Mouse (Mus musculus) gonadal fat pad, adult 2 months (tissue): ENCODE results near the gene Krtap4-9. TPM values are rescaled to one million over a fixed set of nuclear protein-coding genes. Genes with fewer than 3 reads are reported as not detected.
"Not testable (repeated sequence)": the region's sequence is repeated elsewhere in the genome, so short reads cannot be mapped to it uniquely, and the experiment has no call there.

Experiments
- DNase-seq: peaks from one replicate; pipeline ENCODE4 v3.0.0-alpha.2; 2012; ENCODE audit warnings: low read depth
- polyA plus RNA-seq: library from polyadenylated mRNA; depleted of rRNA; stranded (reverse); fragments of >200 nt; gene quantifications from 2 replicates; pipeline ENCODE4 v1.2.3, GENCODE M21; 2012; rRNA removed

Krtap4-9 gene
- polyA plus RNA-seq: not detected in 2 replicates

DNA sequence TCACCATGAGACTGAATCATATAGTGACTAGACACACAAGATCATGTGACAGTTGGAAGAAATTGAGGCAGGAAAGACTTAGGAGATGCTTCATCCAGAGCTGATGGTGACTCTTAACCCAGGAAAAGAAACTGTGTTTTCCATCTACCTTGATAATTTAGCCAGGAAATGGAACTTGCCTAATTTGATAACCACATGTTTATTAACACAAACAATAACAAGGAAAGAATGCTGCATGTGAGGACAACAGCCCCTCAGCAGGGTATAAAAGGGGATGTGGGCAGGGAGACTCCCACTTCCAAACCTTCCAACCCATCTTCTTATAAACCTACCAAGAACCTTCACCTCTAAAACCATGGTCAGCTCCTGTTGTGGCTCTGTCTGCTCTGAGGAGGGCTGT, at the start of gene Krtap4-9:
Gene Krtap4-9 (plus strand): TSS at position 301 of the 400 bp plus-strand sequence.
- not testable (repeated sequence) for DNase-seq

GRCm38 (mm10) chr11:99743985-99744384, 41.0 kb upstream of the Krtap4-9 start:
- DNase-seq: no peak

DNA sequence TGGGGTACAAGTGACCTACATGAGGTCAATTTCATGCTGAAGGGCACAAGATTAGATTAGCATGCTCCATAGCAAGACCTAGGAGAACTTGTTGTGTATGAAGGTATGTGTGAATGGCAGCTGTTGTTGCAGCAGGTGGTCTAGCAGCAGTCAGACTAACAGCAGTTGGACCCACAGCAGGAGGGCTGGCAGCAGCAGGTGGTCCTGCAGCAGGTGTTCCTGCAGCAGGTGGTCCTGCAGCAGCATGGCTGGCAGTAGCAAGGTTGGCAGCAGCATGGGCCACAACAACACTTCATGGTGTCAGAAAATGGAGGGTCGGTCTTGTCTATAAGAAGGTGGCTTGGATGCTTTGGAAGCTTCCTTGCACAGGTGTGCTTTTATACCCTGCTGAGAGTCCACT, 26.1 kb upstream of the Krtap4-9 start:
- no peak for DNase-seq

DNA sequence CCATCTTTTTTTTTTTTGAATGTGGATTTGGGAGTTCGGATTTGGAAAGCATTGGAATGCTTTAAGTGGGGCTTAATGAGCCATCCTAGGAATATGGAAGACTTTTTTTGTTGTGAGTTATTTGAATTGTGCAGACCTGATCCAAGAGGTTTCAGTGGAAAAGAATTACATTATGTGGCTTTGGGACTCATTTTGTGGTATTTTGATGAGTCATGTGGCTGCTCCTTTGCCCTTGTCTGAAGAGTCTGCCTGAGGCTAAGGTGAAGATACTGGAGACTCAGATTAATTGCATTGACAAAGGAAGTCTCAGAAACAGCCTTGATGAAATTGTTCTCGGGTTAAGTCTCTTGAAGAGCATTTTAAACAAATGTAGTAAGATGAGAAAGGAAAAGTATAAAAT, 16.6 kb upstream of the Krtap4-9 start:
- no peak for DNase-seq

DNA sequence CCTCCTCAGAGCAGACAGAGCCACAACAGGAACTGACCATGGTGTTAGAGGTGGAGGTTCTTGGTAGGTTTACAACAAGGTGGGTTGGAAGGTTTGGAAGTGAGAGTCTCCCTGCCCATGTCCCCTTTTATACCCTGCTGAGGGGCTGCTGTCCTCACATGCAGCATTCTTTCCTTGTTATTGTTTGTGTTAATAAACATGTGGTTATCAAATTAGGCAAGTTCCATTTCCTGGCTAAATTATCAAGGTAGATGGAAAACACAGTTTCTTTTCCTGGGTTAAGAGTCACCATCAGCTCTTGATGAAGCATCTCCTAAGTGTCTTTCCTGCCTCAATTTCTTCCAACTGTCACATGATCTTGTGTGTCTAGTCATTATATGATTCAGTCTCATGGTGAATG, 12.2 kb upstream of the Krtap4-9 start, which contains the start of gene Gm11595:
Gene Gm11595 (minus strand): TSS at position 101 of the 400 bp plus-strand sequence.
- not testable (repeated sequence) for DNase-seq

DNA sequence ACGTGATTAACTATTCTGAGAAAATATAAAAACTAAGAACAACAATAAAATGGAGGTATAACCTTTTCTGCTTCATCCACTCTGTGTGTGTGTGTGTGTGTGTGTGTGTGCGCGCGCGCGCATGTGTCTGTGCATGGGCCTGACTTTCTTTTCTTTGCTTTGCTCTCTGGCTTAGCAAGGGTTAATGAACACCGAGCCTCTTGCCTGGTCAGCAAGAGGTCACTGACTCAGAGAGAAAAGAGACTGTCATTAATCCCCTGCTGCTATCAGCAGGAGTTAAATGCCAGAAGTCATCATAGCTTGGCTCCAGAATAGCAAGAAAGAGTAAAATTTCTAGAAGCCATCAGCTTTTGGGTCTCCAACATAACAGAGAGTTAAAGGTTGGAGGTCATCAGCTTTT, 6.6 kb upstream of the Krtap4-9 start:
- DNase-seq: no peak

DNA sequence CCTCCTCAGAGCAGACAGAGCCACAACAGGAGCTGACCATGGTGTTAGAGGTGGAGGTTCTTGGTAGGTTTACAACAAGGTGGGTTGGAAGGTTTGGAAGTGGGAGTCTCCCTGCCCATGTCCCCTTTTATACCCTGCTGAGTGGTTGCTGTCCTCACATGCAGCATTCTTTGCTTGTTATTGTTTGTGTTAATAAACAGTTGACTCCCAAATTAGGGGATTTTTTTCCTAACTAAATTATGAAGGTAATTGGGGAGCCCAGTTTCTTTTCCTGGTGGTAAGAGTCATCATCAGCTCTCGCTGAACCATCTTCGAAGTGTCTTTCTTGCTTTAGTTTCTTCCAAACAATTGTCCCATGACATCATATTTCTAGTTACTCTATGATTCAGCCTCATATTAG, 4.4 kb upstream of the Krtap4-9 start, which contains the start of gene Krtap4-8:
Gene Krtap4-8 (minus strand): TSS at position 101 of the 400 bp plus-strand sequence.
- no peak for DNase-seq

- no peak for DNase-seq
Measured at GRCm38 (mm10) chr11:99793367-99793766, 8.4 kb downstream of the Krtap4-9 start, which contains the start of gene Gm11596. Gm11596 (minus strand) TSS chr11:99793467.

GRCm38 (mm10) chr11:99798832-99799231, 13.8 kb downstream of the Krtap4-9 start, which contains the start of gene Gm11569:
Gm11569 (minus strand) TSS chr11:99798932.
- not testable (repeated sequence) for DNase-seq

GRCm38 (mm10) chr11:99804346-99804745, 19.3 kb downstream of the Krtap4-9 start, which contains the start of gene Gm11554:
Gm11554 (minus strand) TSS chr11:99804446.
- not testable (repeated sequence) for DNase-seq

DNA sequence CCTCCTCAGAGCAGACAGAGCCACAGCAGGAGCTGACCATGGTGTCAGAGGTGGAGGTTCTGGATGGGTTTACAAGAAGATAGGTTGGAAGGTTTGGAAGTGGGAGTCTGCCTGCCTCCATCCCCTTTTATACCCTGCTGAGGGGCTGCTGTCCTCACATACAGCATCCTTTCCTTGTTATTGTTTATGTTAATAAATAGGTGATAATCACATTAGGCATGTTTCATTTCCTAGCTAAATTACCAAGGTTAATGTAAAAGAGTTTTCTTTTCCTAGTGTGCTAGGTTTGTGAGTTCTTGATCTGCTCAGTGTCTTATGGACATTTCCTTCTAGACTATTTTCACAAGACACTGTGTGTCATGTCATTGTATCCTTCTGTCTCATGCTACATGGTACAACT, 24.8 kb downstream of the Krtap4-9 start, which contains the start of gene Krtap4-13:
Gene Krtap4-13 (minus strand): TSS at position 101 of the 400 bp plus-strand sequence.
- DNase-seq: not testable (repeated sequence)

DNA sequence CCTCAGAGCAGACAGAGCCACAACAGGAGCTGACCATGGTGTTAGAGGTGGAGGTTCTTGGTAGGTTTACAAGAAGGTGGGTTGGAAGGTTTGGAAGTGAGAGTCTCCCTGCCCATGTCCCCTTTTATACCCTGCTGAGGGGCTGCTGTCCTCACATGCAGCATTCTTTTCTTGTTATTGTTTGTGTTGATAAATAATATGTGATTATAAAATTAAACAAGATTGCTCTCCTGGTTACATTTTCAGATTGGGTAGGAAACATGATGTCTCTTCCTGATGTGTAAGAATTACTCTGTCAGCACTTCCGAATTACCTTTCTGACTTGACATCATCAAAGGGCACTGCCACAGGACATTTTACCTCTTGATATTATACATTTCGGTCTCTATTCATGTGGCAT, 30.6 kb downstream of the Krtap4-9 start, which contains the start of gene Gm11564:
Gene Gm11564 (minus strand): TSS at position 101 of the 400 bp plus-strand sequence.
- DNase-seq: not testable (repeated sequence)

Other genes with a start within 250 kb of the Krtap4-9 start
- gene Krt40, start 242.0 kb upstream of the Krtap4-9 start, polyA plus RNA-seq: not detected in 2 replicates
- gene Krtap3-3, start 234.3 kb upstream of the Krtap4-9 start, polyA plus RNA-seq: 0.66 and 1.0 TPM in 2 replicates
- gene Krtap3-2, start 228.3 kb upstream of the Krtap4-9 start, polyA plus RNA-seq: not detected in 2 replicates
- gene Gm11939, start 225.7 kb upstream of the Krtap4-9 start, polyA plus RNA-seq: not detected in 2 replicates
- gene Krtap3-1, start 218.6 kb upstream of the Krtap4-9 start, polyA plus RNA-seq: not detected in 2 replicates
- gene Krtap1-5, start 204.2 kb upstream of the Krtap4-9 start, polyA plus RNA-seq: not detected in 2 replicates
- not detected in 2 replicates for gene Krtap1-4, start 201.5 kb upstream of the Krtap4-9 start, polyA plus RNA-seq
- not detected in 2 replicates for gene Krtap1-3, start 193.9 kb upstream of the Krtap4-9 start, polyA plus RNA-seq
- not detected in 2 replicates for gene Krtap9-3, start 187.1 kb upstream of the Krtap4-9 start, polyA plus RNA-seq
- not detected in 2 replicates for gene Gm11938, start 181.9 kb upstream of the Krtap4-9 start, polyA plus RNA-seq
- not detected in 2 replicates for gene Gm11937, start 175.0 kb upstream of the Krtap4-9 start, polyA plus RNA-seq
- not detected in 2 replicates for gene Krtap2-4, start 170.4 kb upstream of the Krtap4-9 start, polyA plus RNA-seq
- gene Gm11562, start 164.8 kb upstream of the Krtap4-9 start, polyA plus RNA-seq: not detected in 2 replicates
- gene Krtap4-1, start 157.0 kb upstream of the Krtap4-9 start, polyA plus RNA-seq: not detected in 2 replicates
- gene Krtap4-2, start 150.1 kb upstream of the Krtap4-9 start, polyA plus RNA-seq: not detected in 2 replicates
- gene Krtap4-7, start 141.1 kb upstream of the Krtap4-9 start, polyA plus RNA-seq: not detected in 2 replicates
- not detected in 2 replicates for gene Gm11555, start 135.0 kb upstream of the Krtap4-9 start, polyA plus RNA-seq
- gene Gm11563, start 126.2 kb upstream of the Krtap4-9 start, polyA plus RNA-seq: not detected in 2 replicates
- gene Krtap4-6, start 119.2 kb upstream of the Krtap4-9 start, polyA plus RNA-seq: not detected in 2 replicates
- gene Gm14190, start 94.5 kb upstream of the Krtap4-9 start, polyA plus RNA-seq: not detected in 2 replicates
- not detected in 2 replicates for gene Gm14180, start 50.9 kb upstream of the Krtap4-9 start, polyA plus RNA-seq
- not detected in 2 replicates for gene Gm11595, start 12.3 kb upstream of the Krtap4-9 start, polyA plus RNA-seq
- not detected in 2 replicates for gene Krtap4-8, start 4.5 kb upstream of the Krtap4-9 start, polyA plus RNA-seq
- gene Gm11596, start 8.3 kb downstream of the Krtap4-9 start, polyA plus RNA-seq: not detected in 2 replicates
- gene Gm11569, start 13.7 kb downstream of the Krtap4-9 start, polyA plus RNA-seq: not detected in 2 replicates
- gene Gm11554, start 19.2 kb downstream of the Krtap4-9 start, polyA plus RNA-seq: not detected in 2 replicates
- not detected in 2 replicates for gene Krtap4-13, start 24.7 kb downstream of the Krtap4-9 start, polyA plus RNA-seq
- gene Gm11564, start 30.5 kb downstream of the Krtap4-9 start, polyA plus RNA-seq: not detected in 2 replicates
- not detected in 2 replicates for gene 2300003K06Rik, start 52.9 kb downstream of the Krtap4-9 start, polyA plus RNA-seq
- not detected in 2 replicates for gene Krtap4-16, start 66.4 kb downstream of the Krtap4-9 start, polyA plus RNA-seq
- not detected in 2 replicates for gene Gm11568, start 72.7 kb downstream of the Krtap4-9 start, polyA plus RNA-seq
- not detected in 2 replicates for gene Gm11559, start 79.3 kb downstream of the Krtap4-9 start, polyA plus RNA-seq
- gene Krtap9-1, start 88.2 kb downstream of the Krtap4-9 start, polyA plus RNA-seq: not detected in 2 replicates
- not detected in 2 replicates for gene Gm11567, start 94.0 kb downstream of the Krtap4-9 start, polyA plus RNA-seq
- gene Krtap31-1, start 122.7 kb downstream of the Krtap4-9 start, polyA plus RNA-seq: not detected in 2 replicates
- gene Gm11565, start 129.6 kb downstream of the Krtap4-9 start, polyA plus RNA-seq: not detected in 2 replicates
- not detected in 2 replicates for gene Krtap31-2, start 151.1 kb downstream of the Krtap4-9 start, polyA plus RNA-seq
- gene Krtap9-5, start 163.3 kb downstream of the Krtap4-9 start, polyA plus RNA-seq: not detected in 2 replicates
- gene Krtap29-1, start 193.9 kb downstream of the Krtap4-9 start, polyA plus RNA-seq: not detected in 2 replicates
- not detected in 2 replicates for gene Krtap16-1, start 201.4 kb downstream of the Krtap4-9 start, polyA plus RNA-seq
- not detected in 2 replicates for gene Krtap17-1, start 208.8 kb downstream of the Krtap4-9 start, polyA plus RNA-seq
- gene Krt33a, start 231.0 kb downstream of the Krtap4-9 start, polyA plus RNA-seq: 0.09 TPM in 1 of 2 replicates, not detected in the other
- gene Krt33b, start 244.7 kb downstream of the Krtap4-9 start, polyA plus RNA-seq: not detected in 2 replicates